Mouse (Mus musculus): Measurements from ENCODE around the gene Npw. TPM values are rescaled to one million over a fixed set of nuclear protein-coding genes. Genes with fewer than 3 reads are reported as not detected.
A peak's percentile ranks its signal among the peaks of the same experiment; 100 is the strongest.

The Npw gene
- total RNA-seq, 2 experiments from 2014 or later, result not detected

DNA sequence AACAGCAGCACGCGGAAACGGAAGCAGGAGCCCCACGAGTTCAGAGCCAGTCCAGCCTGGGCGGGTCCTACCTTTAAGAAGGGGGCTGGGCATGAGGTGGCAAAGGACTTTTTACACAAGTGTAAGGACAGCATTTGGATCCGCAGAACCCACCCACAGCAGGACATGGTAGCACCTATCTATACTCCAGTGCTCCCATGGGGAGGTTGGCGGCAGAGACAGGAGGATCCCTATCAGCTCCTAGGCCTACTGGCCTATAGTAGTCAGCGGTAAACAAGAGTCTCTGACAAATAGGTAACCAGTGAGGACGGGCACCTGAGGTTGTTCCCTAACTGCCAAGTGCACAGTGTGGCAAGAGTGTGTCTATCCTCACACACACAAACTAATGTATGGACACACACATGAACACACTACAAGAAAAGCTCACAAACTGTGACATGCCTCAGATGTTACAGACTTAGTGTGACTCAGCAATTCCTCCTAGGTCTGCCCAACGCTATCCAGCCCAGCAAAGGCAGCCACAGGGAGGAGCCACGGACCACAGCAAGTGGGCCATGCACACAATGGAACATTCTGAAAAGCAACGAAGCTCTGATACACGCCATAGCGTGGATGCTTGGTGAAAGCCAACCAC, 40.6 kb downstream of the Npw start:
- intact Hi-C loops (cut with DNase I), result no loop called here
- DNase-seq (ENCODE audit: extremely low spot score in 1 of 2, low spot score in 2 of 2), result peak in 1 of 2 experiments; percentile 20

DNA sequence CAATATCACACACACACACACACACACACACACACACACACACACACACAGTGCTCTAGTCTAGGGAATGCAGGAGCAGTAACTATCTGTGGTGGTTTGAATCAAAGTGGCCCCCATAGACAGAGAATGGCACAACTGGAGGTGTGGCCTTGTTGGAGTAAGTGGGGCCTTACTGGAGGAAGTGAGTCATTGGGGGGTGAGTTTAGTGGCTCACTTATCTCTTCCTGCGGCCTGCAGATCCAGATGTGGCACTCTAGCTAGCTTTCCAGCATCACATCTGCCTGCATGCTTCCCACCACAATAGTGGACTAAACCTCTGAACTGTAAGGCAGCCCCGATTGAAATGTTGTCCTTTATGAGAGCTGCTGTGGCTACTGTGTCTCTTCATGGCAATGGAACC, 47.5 kb downstream of the Npw start:
- no peak for DNase-seq (ENCODE audit: extremely low spot score in 1 of 2, low spot score in 2 of 2)
- intact Hi-C loops (cut with DNase I), result no loop called here

DNA sequence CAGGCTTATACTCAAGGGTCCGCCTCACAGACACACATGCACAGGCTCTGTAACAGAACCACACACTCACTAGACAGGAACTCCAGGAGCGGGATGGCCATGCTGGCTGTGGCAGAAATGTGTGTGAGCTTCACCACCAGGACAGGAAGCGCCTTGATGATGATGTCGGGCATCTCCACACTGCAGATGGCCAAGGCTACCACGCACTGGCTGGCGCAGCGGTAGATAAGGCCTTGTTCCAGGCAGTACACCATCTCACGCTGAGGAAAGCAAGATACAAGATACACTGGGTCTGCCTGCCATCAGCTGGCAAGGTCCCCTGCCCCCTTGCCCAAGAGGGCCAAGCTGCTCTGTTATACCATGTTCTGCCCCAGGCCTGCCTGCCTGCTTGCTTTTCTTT, 49.4 kb downstream of the Npw start:
- DNase-seq (ENCODE audit: extremely low spot score in 1 of 2, low spot score in 2 of 2), result no peak
- intact Hi-C loops (cut with DNase I), result no loop called here

DNA sequence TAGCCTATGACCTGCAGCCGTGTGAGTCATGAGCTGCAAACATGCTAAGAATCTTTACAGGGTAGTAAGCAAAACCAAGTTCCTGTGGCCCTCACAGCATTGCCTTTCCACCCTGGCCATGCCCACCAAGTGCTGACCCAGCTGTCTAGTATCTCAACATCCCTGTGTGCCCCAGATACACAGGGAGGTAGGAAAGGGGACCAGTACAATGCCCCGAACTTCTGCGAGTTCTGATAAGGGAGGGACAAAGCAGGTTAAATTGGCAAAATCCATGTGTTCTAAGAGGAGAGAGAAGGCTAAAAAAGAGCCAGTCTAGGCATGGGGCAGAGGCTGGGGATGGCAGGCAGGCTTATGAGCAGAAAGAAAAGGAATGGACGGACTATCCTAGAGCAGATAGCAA, 49.9 kb downstream of the Npw start:
- no peak for DNase-seq (ENCODE audit: extremely low spot score in 1 of 2, low spot score in 2 of 2)
- intact Hi-C loops (cut with DNase I), result no loop called here

Other genes with a start within 250 kb of the Npw start
- gene Rnps1, start 243.9 kb downstream of the Npw start, total RNA-seq (2021), result 100 to 1,000 TPM; 164 to 166 TPM
- gene Eci1, start 231.8 kb downstream of the Npw start, total RNA-seq (2021), result 10 to 100 TPM; 15.1 to 16.9 TPM
- 1 to 10 TPM; 5.7 to 6.5 TPM for gene Dnase1l2, start 215.4 kb downstream of the Npw start, total RNA-seq (2021)
- gene E4f1, start 188.1 kb downstream of the Npw start, total RNA-seq (2021), result 10 to 100 TPM; 30.8 to 31.3 TPM
- 10 to 100 TPM; 66.4 to 66.7 TPM for gene Pgp, start 188.1 kb downstream of the Npw start, total RNA-seq (2021)
- 1 to 10 TPM in 1 of 2 experiments, under 1 TPM in 1; 0.88 to 1.4 TPM for gene Bricd5, start 184.6 kb downstream of the Npw start, total RNA-seq (2021)
- 10 to 100 TPM; 31.6 to 37.4 TPM for gene Mlst8, start 179.4 kb downstream of the Npw start, total RNA-seq (2021)
- 100 to 1,000 TPM; 161 to 162 TPM for gene Caskin1, start 169.9 kb downstream of the Npw start, total RNA-seq (2021)
- 100 to 1,000 TPM; 105 to 107 TPM for gene Traf7, start 130.5 kb downstream of the Npw start, total RNA-seq (2021)
- 10 to 100 TPM; 22.6 to 29.8 TPM for gene Rab26, start 124.2 kb downstream of the Npw start, total RNA-seq (2021)
- gene Pkd1, start 108.6 kb downstream of the Npw start, total RNA-seq (2021), result 10 to 100 TPM; 60.8 to 66.7 TPM
- gene Tsc2, start 25.8 kb downstream of the Npw start, total RNA-seq (2021), result 100 to 1,000 TPM; 130 to 143 TPM
- 1 to 10 TPM; 4.6 to 5.9 TPM for gene Nthl1, start 25.8 kb downstream of the Npw start, total RNA-seq (2021)
- 10 to 100 TPM; 55.0 to 55.2 TPM for gene Slc9a3r2, start 8.1 kb downstream of the Npw start, total RNA-seq (2021)
- gene Zfp598, start 11.2 kb upstream of the Npw start, total RNA-seq (2021), result 10 to 100 TPM; 37.2 to 38.1 TPM
- 100 to 1,000 TPM; 248 to 254 TPM for gene Syngr3, start 31.5 kb upstream of the Npw start, total RNA-seq (2021)
- 10 to 100 TPM; 21.5 TPM for gene Gfer, start 37.7 kb upstream of the Npw start, total RNA-seq (2021)
- 1 to 10 TPM; 2.7 to 5.1 TPM for gene Noxo1, start 37.8 kb upstream of the Npw start, total RNA-seq (2021)
- 10 to 100 TPM; 30.9 to 37.9 TPM for gene Tbl3, start 49.2 kb upstream of the Npw start, total RNA-seq (2021)
- under 1 TPM in 1 of 2 experiments, not detected in 1; 0.69 TPM for gene Rnf151, start 59.6 kb upstream of the Npw start, total RNA-seq (2021)
- 100 to 1,000 TPM; 575 to 607 TPM for gene Rps2, start 59.7 kb upstream of the Npw start, total RNA-seq (2021)
- 100 to 1,000 TPM; 156 to 176 TPM for gene Ndufb10, start 66.0 kb upstream of the Npw start, total RNA-seq (2021)
- gene Rpl3l, start 69.4 kb upstream of the Npw start, total RNA-seq (2021), result under 1 TPM; 0.43 to 0.49 TPM
- gene Msrb1, start 78.2 kb upstream of the Npw start, total RNA-seq (2021), result 10 to 100 TPM; 44.2 to 47.8 TPM
- gene Hs3st6, start 94.5 kb upstream of the Npw start, total RNA-seq (2021), result under 1 TPM in 1 of 2 experiments, not detected in 1; 0.49 TPM
- not detected for gene Meiob, start 145.8 kb upstream of the Npw start, total RNA-seq (2021)
- 100 to 1,000 TPM in 1 of 2 experiments, 10 to 100 TPM in 1; 92.4 to 102 TPM for gene Hagh, start 181.7 kb upstream of the Npw start, total RNA-seq (2021)
- 10 to 100 TPM; 14.8 to 16.5 TPM for gene Fahd1, start 191.9 kb upstream of the Npw start, total RNA-seq (2021)
- under 1 TPM; 0.17 to 0.32 TPM for gene Igfals, start 207.5 kb upstream of the Npw start, total RNA-seq (2021)
- gene Nubp2, start 227.9 kb upstream of the Npw start, total RNA-seq (2021), result 10 to 100 TPM; 37.8 to 40.2 TPM
- gene Spsb3, start 228.2 kb upstream of the Npw start, total RNA-seq (2021), result 10 to 100 TPM; 48.0 to 48.3 TPM
- gene Eme2, start 236.6 kb upstream of the Npw start, total RNA-seq (2021), result 10 to 100 TPM; 53.9 to 56.6 TPM
- gene Mrps34, start 236.7 kb upstream of the Npw start, total RNA-seq (2021), result 10 to 100 TPM; 58.4 to 64.8 TPM
- gene Nme3, start 238.0 kb upstream of the Npw start, total RNA-seq (2021), result 10 to 100 TPM; 42.2 to 43.5 TPM

All from left cerebral cortex, postnatal 10 days (tissue).